Mouse (Mus musculus) lung, postnatal 0 days (tissue): ENCODE measurements around the gene Wnt2.

Experiments
- CTCF ChIP-seq: IDR thresholded peaks from 2 replicates; pipeline ENCODE4 v1.5.1; 2016; ENCODE audit warnings: antibody characterized with exemption, mild to moderate bottlenecking
- EP300 ChIP-seq: IDR thresholded peaks from 2 replicates; pipeline ENCODE4 v1.6.1; 2016; ENCODE audit warnings: antibody characterized with exemption, mild to moderate bottlenecking, control low read depth

- TF ChIP-seq CTCF (peak; percentile 80), EP300 (no peak)
Measured at GRCm38 (mm10) chr6:18078615-18079014, 48.2 kb upstream of the Wnt2 start.
